Mouse (Mus musculus): ENCODE measurements at regions not wholly inside any gene's neighbourhood (a gene's known extent, or its start where the extent isn't known, plus 50 kb on each side); places are given as distances from the start of the nearest gene placed in this dataset.
"Not testable (repeated sequence)": the region's sequence is repeated elsewhere in the genome, so short reads cannot be mapped to it uniquely, and the experiment has no call there.

DNA sequence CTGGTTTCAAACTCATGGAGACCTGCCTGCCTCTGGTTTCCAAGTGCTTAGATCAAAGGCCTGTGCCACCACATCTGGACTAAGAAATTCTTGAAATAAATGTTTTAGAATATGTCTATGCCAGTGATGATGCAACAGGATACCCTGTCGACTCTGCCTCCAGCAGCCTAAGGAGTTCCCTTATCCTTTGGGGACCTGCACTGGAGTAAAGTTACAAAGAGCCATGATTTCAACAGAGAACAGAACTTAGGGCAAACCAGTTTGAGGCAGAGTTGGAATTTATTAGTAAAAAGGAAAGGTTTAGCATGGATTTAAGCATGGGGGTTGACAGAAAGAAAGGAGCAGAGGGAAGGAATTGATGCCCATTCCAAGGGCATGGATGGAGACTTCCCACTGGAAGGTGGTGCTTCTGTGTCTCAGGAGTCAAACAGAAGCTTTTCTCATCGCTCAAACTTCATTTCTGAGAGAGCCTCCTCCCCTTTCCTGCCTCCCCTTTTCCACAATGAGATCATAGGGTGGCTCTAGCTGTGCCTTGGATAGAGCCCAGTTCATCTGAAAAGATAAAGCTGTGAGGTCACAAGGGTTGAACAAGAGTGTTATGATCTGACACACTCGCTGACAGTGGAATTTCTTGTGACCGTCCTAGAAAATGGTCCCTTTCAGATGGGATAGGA is 135.2 kb upstream of the Trim24 start:
- 91% methylated on average over 4 of the region's 4 CpGs for WGBS
- H3K4me2 ChIP-seq (replicated peaks) = no peak overlapping the region
- no peak overlapping the region for H3K9ac ChIP-seq (replicated peaks)
- H3K9me3 ChIP-seq = no peaks in the 10 kb centered on the region
- H3K4me1 ChIP-seq = no peaks in the 10 kb centered on the region
- H3K27me3 ChIP-seq = no peaks in the 10 kb centered on the region
- no peak for ATAC-seq (replicated peaks)
- no peak overlapping the region for H3K27ac ChIP-seq (replicated peaks)
- H3K36me3 ChIP-seq = no peaks in the 10 kb centered on the region
- no peak overlapping the region for H3K4me3 ChIP-seq

DNA sequence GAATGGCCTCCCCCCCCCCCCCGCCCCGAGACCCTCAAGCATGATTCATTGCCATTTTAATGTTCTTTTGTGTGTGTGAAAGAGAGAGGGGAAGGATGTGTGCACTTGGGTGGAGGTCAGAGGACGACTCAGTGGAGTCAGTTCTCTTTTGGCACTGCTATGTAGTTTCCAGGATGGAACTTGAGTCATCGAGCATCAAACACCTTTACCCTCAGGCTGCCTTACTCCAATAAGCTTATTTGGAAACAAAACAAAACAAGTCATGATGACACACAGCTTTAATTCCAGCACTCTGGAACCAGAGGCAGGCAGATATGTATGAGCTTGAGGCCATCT is 134.7 kb upstream of the Trim24 start:
- H3K27me3 ChIP-seq = no peaks in the 10 kb centered on the region
- H3K4me1 ChIP-seq = no peaks in the 10 kb centered on the region
- no peak overlapping the region for H3K4me2 ChIP-seq (replicated peaks)
- H3K9me3 ChIP-seq = no peaks in the 10 kb centered on the region
- H3K36me3 ChIP-seq = no peaks in the 10 kb centered on the region
- no peak overlapping the region for H3K27ac ChIP-seq (replicated peaks)
- H3K4me3 ChIP-seq = no peak overlapping the region
- no peak for ATAC-seq (replicated peaks)
- 86% methylated on average over 4 of the region's 4 CpGs for WGBS
- no peak overlapping the region for H3K9ac ChIP-seq (replicated peaks)

GRCm38 (mm10) chr6:37740982-37741889 is 129.4 kb upstream of the Trim24 start:
- 88% methylated on average over 14 of the region's 14 CpGs for WGBS
- Histone ChIP-seq H3K4me1 (no peaks in the 10 kb centered on the region), H3K9ac (replicated peaks) (no peak overlapping the region), H3K27me3 (no peaks in the 10 kb centered on the region), H3K27ac (replicated peaks) (no peak overlapping the region), H3K4me3 (no peak overlapping the region), H3K36me3 (no peaks in the 10 kb centered on the region), H3K4me2 (replicated peaks) (no peak overlapping the region), H3K9me3 (no peaks in the 10 kb centered on the region)
- ATAC-seq (replicated peaks) = no peak

DNA sequence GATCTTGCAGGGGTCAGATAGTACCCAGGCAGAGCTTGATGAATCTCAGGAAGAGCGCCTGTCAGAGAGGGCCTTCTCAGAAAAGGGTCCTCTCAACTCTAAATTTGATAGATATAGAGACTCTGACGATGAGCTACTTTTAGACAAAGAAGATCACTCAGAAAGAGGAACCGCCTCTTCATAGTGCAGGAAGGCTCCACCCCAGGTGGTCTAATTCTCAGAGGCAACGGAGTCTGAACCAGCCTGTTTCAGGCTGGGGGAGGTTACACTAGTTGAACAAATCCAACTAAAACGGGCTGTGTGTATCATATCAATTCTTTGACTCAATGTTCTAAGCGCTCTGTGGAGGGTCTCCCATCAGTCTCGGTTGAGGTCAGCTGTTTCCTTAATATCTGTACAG is 128.7 kb upstream of the Trim24 start:
- H3K9ac ChIP-seq (replicated peaks); H3K9me3 ChIP-seq; ATAC-seq (replicated peaks); H3K4me2 ChIP-seq (replicated peaks); H3K4me3 ChIP-seq; H3K27me3 ChIP-seq; H3K4me1 ChIP-seq; H3K27ac ChIP-seq (replicated peaks); H3K36me3 ChIP-seq: not testable (repeated sequence)
- WGBS = 74% methylated on average over 7 of the region's 7 CpGs

DNA sequence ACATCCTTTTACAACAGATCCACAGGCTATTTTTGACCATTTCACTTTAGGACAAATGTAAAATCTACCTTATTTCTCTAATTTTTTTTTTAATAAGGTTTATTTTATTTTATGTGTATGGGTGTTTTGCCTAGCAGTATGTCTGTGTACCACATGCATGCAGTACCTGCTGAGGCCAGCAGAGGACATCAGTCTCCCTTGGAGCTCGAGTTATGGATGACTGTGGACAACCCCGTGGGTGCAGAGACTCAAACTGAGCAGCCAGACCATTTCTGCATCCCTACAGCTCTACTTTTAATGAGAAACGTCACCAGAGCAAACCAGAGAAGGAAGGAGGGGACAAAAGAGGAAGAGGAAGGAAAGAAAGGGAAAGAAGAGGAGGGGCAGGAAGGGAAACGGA is 125.9 kb upstream of the Trim24 start:
- ATAC-seq (replicated peaks) = no peak
- Histone ChIP-seq H3K27ac (replicated peaks) (no peak overlapping the region), H3K9ac (replicated peaks) (no peak overlapping the region), H3K27me3 (no peaks in the 10 kb centered on the region), H3K9me3 (no peaks in the 10 kb centered on the region), H3K4me2 (replicated peaks) (no peak overlapping the region), H3K4me3 (no peak overlapping the region), H3K36me3 (no peaks in the 10 kb centered on the region), H3K4me1 (no peaks in the 10 kb centered on the region)
- WGBS = 74% methylated on average over 4 of the region's 4 CpGs

- 93% methylated on average over 11 of the region's 11 CpGs for WGBS
- no peak for ATAC-seq (replicated peaks)
These were observed 125.1 kb upstream of the Trim24 start for GRCm38 (mm10) chr6:37745393-37746100.

DNA sequence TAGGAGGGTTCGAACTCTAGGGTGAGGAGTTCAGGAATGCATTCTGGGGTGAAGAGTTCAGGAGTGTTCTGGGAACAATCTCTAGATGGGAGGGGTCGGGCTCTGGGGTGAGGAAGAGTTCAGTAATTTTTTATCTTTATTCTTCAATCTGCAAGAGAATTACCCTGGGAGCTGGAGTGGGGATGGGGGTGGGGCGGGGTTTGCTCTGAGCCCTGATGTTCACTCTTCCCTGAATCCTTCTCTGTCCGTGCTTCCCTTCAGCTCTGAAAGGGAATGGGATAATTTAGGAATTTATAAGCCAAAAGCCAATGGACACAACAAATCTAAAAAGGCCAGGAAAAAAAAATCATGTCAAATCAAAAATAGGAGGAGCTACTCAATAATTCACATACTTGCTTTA is 122.8 kb upstream of the Trim24 start:
- H3K36me3 ChIP-seq = not testable (repeated sequence)

More at GRCm38 (mm10) chr6:37745393-37746100, 125.1 kb upstream of the Trim24 start:
- Histone ChIP-seq H3K9ac (replicated peaks) (no peak overlapping the region), H3K4me1 (no peaks in the 10 kb centered on the region), H3K27ac (replicated peaks) (no peak overlapping the region), H3K4me2 (replicated peaks) (no peak overlapping the region), H3K4me3 (no peak overlapping the region), H3K27me3 (no peaks in the 10 kb centered on the region), H3K9me3 (no peaks in the 10 kb centered on the region), H3K36me3 (no peaks in the 10 kb centered on the region)

GRCm38 (mm10) chr6:37748296-37748980 is 122.2 kb upstream of the Trim24 start:
- H3K9ac ChIP-seq (replicated peaks) = no peak overlapping the region
- no peaks in the 10 kb centered on the region for H3K9me3 ChIP-seq
- no peak overlapping the region for H3K27ac ChIP-seq (replicated peaks)
- no peaks in the 10 kb centered on the region for H3K27me3 ChIP-seq
- ATAC-seq (replicated peaks) = no peak
- H3K36me3 ChIP-seq = no peaks in the 10 kb centered on the region
- 57% methylated on average over 8 of the region's 8 CpGs for WGBS
- no peak overlapping the region for H3K4me2 ChIP-seq (replicated peaks)
- no peaks in the 10 kb centered on the region for H3K4me1 ChIP-seq
- H3K4me3 ChIP-seq = no peak overlapping the region

More for the DNA sequence above, 122.8 kb upstream of the Trim24 start:
- H3K4me3 ChIP-seq; H3K4me2 ChIP-seq (replicated peaks); ATAC-seq (replicated peaks); H3K27me3 ChIP-seq; H3K27ac ChIP-seq (replicated peaks); H3K9ac ChIP-seq (replicated peaks); H3K4me1 ChIP-seq; H3K9me3 ChIP-seq: not testable (repeated sequence)
- WGBS = 80% methylated on average over 4 of the region's 4 CpGs

GRCm38 (mm10) chr6:37749016-37749415 is 121.6 kb upstream of the Trim24 start:
- Histone ChIP-seq H3K36me3 (no peaks in the 10 kb centered on the region), H3K27me3 (no peaks in the 10 kb centered on the region), H3K4me3 (no peak overlapping the region), H3K4me1 (no peaks in the 10 kb centered on the region), H3K9me3 (no peaks in the 10 kb centered on the region), H3K9ac (replicated peaks) (no peak overlapping the region), H3K27ac (replicated peaks) (no peak overlapping the region), H3K4me2 (replicated peaks) (no peak overlapping the region)
- no peak for ATAC-seq (replicated peaks)
- whole genome bisulfite sequencing = 87% methylated on average over 5 of the region's 5 CpGs

DNA sequence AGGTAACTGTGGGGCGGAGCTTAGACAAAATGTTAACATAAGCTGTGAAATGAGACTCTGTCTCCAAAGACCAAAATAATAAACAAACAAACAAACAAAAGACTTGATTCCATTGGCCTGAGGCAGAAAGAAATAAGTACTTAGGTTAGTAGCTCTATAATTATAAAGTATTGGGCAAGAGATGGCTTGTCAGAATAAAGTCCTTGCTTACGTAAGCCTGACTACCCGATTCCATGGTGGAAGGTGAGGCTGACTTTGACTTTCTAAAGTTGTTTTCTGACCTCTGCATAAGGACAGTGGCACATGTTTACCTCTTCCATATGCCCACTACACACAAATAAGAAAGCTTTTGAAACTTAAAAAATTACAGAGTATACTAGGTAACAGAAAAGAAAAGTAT is 120.3 kb upstream of the Trim24 start:
- H3K27ac ChIP-seq (replicated peaks) = no peak overlapping the region
- no peaks in the 10 kb centered on the region for H3K4me1 ChIP-seq
- H3K4me3 ChIP-seq = no peak overlapping the region
- no peaks in the 10 kb centered on the region for H3K27me3 ChIP-seq
- no peaks in the 10 kb centered on the region for H3K36me3 ChIP-seq
- H3K4me2 ChIP-seq (replicated peaks) = no peak overlapping the region
- WGBS = 97% methylated on average over 3 of the region's 3 CpGs
- H3K9ac ChIP-seq (replicated peaks) = no peak overlapping the region
- no peak for ATAC-seq (replicated peaks)
- H3K9me3 ChIP-seq = no peaks in the 10 kb centered on the region

DNA sequence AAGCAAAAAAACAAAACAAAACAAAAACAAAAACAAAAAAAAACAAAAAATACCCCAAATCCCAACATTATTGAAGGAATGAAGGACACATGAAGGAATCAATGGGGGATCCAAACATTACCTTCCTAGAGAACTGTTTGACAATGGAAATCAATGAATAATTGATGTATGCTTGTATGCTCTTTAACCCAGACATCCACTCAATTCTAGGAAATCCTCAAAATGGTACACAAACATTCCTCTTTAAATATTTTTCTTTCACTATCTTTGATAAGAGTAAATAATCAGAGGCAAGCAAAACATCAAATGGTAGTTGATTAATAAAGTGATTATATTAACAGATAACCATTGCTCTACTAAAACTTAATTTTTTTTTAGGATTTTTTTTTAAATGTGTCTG is 118.9 kb upstream of the Trim24 start:
- Histone ChIP-seq H3K36me3 (no peaks in the 10 kb centered on the region), H3K27me3 (no peaks in the 10 kb centered on the region), H3K27ac (replicated peaks) (no peak overlapping the region), H3K9me3 (no peaks in the 10 kb centered on the region), H3K4me2 (replicated peaks) (no peak overlapping the region), H3K4me3 (no peak overlapping the region), H3K4me1 (no peaks in the 10 kb centered on the region), H3K9ac (replicated peaks) (no peak overlapping the region)
- no peak for ATAC-seq (replicated peaks)

- H3K9ac ChIP-seq (replicated peaks); H3K4me1 ChIP-seq; H3K36me3 ChIP-seq; H3K27ac ChIP-seq (replicated peaks); H3K4me3 ChIP-seq; H3K27me3 ChIP-seq; ATAC-seq (replicated peaks); H3K4me2 ChIP-seq (replicated peaks); H3K9me3 ChIP-seq: not testable (repeated sequence)
- WGBS = 99% methylated on average over 4 of the region's 5 CpGs
These were observed 109.6 kb upstream of the Trim24 start for GRCm38 (mm10) chr6:37761003-37761402.
